ENCODE assay signal across 8 mouse cellular contexts in the genomic region with DNA sequence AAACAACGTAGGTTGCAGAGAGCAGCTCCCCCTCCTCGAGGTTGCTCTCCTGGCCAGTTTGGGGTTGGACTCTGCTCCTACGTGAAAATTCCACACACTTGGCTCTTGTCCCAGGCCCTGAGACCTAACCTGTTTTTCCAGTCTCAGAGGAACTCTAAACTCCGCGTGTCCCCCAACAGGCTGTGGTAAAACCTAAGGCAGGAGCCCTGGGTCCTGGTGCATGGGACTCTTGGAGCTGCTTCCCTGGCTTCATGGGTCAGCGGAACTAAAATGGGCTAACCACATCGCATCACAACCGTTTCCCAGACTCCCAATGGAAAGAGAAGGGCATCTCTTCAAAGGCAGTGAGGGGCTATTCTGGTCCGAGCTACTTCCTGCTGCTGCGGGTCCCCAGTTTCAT. TPM values are rescaled to one million over a fixed set of nuclear protein-coding genes. Genes with fewer than 3 reads are reported as not detected.
A peak's percentile ranks its signal among the peaks of the same experiment; 100 is the strongest.
DNase-seq lines count a peak whose midpoint lies in the region; ATAC-seq lines count a peak whose summit lies in the region.

No protein-coding gene starts in this region.

- H3K27ac ChIP-seq in forebrain, embryonic 13.5 days: peak overlapping the region; percentile 55; the same call in 1 of the 2 replicates
- no peak overlapping the region for H3K27ac ChIP-seq in macrophage

- no peak for ATAC-seq in forebrain, embryonic 13.5 days

- H3K36me3 ChIP-seq in forebrain, embryonic 13.5 days (ENCODE audit: poor library complexity, severe bottlenecking): peaks cover 30% of the 10 kb centered on the region
- peaks cover 11% of the 10 kb centered on the region; the same call in 1 of the 2 replicates for H3K36me3 ChIP-seq in macrophage (ENCODE audit: inconsistent target)

- peak overlapping the region; percentile 78 for H3K4me2 ChIP-seq in forebrain, embryonic 13.5 days

- 3% methylated on average over 10 of the region's 10 CpGs for WGBS in forebrain, embryonic 13.5 days
- 16% methylated on average over 10 of the region's 10 CpGs for WGBS in macrophage (ENCODE audit: missing documents)

- H3K9ac ChIP-seq in forebrain, embryonic 13.5 days: peak overlapping the region; percentile 83

- no peaks in the 10 kb centered on the region for H3K27me3 ChIP-seq in forebrain, embryonic 13.5 days

- no peaks in the 10 kb centered on the region for H3K9me3 ChIP-seq in forebrain, embryonic 13.5 days (replicated peaks)

- peaks cover 12% of the 10 kb centered on the region for H3K79me2 ChIP-seq in macrophage (ENCODE audit: inconsistent target)

- peak overlapping the region; percentile 68 for H3K4me3 ChIP-seq in forebrain, embryonic 13.5 days
- H3K4me3 ChIP-seq in macrophage (ENCODE audit: inconsistent target): peak overlapping the region; percentile 75

- peak; percentile 28 for DNase-seq in right cerebral cortex, postnatal 4 days
- no peak for DNase-seq in right cerebral cortex, postnatal 36 days (ENCODE audit: low spot score in 2 of 2)
- peak; percentile 87 for DNase-seq in kidney, postnatal 14 days
- peak; percentile 66 for DNase-seq in urinary bladder, postnatal 36 days (ENCODE audit: low spot score in 2 of 2)
- no peak for DNase-seq in spleen, postnatal 4 days (ENCODE audit: low spot score in 2 of 2)
- DNase-seq in adrenal gland, adult 2 months: no peak

- H3K4me1 ChIP-seq in forebrain, embryonic 13.5 days: peaks cover 20% of the 10 kb centered on the region

RNA-seq across cellular contexts. Expression of a gene that starts 1.9 kb away (rescaled TPM):
- polyA plus RNA-seq in forebrain, embryonic 13.5 days (2015; fragmentation: Nextera tagmentation; extraction: Ambion mirVana): 80.9 and 84.7 TPM in 2 replicates
- total RNA-seq in macrophage (2018; cell fraction: chromatin; rRNA removed): 10 to 100 TPM in 9 of 26 experiments, 1 to 10 TPM in 17; 1.1 to 21.5 (median 7.7) TPM
- 10 to 100 TPM; 19.7 to 45.0 (median 33.3) TPM for total RNA-seq in macrophage (2018; cell fraction: cytosol; rRNA removed)
- 10 to 100 TPM; 10.6 to 43.2 (median 21.9) TPM for total RNA-seq in macrophage (2018; cell fraction: nucleus; rRNA removed)
- 28.5 to 42.7 TPM (median 37.1 TPM) in 3 replicates for polyA plus RNA-seq in macrophage (2018)
- total RNA-seq in adrenal gland, adult 2 months (2021): 10 to 100 TPM; 69.7 to 71.2 TPM
- 99.5 and 109 TPM in 2 replicates for polyA plus RNA-seq in adrenal gland, adult 2 months (2012; rRNA removed)

RNA-seq across cellular contexts. Expression of a gene that starts 48.2 kb away (rescaled TPM):
- 11.1 and 11.6 TPM in 2 replicates for polyA plus RNA-seq in forebrain, embryonic 13.5 days (2015; fragmentation: Nextera tagmentation; extraction: Ambion mirVana)
- 10 to 100 TPM in 1 of 26 experiments, 1 to 10 TPM in 23, under 1 TPM in 2; 0.24 to 10.3 (median 3.2) TPM for total RNA-seq in macrophage (2018; cell fraction: chromatin; rRNA removed)
- 1 to 10 TPM; 2.5 to 5.7 (median 3.8) TPM for total RNA-seq in macrophage (2018; cell fraction: cytosol; rRNA removed)
- 1 to 10 TPM; 1.2 to 9.0 (median 2.5) TPM for total RNA-seq in macrophage (2018; cell fraction: nucleus; rRNA removed)
- polyA plus RNA-seq in macrophage (2018): 2.2 to 7.2 TPM (median 5.0 TPM) in 3 replicates
- 10 to 100 TPM; 17.2 to 24.4 TPM for total RNA-seq in adrenal gland, adult 2 months (2021)
- polyA plus RNA-seq in adrenal gland, adult 2 months (2012; rRNA removed): 7.9 and 8.0 TPM in 2 replicates

Comparison
In these comparisons a context has a peak if more than half of its experiments do, and no peak if none do; other contexts are left out.
1. DNase-seq: peak in right cerebral cortex, postnatal 4 days (single experiment), kidney, postnatal 14 days (single experiment) and urinary bladder, postnatal 36 days (2 of 2); none in right cerebral cortex, postnatal 36 days (0 of 2), spleen, postnatal 4 days (0 of 2) and adrenal gland, adult 2 months (single experiment).